Mouse (Mus musculus) embryonic stem cell, embryonic (primary cell): ENCODE measurements around the gene Hunk.

Experiments used
- CTCF ChIA-PET, 4 experiments: fragments of 300-600 bp in 2 of 4; fragments of 350-600 bp in 2 of 4; sonication (Branson Sonifier 250); formaldehyde crosslinking; loops; one replicate each; lab custom pipeline; 2022; ENCODE audit warnings: inconsistent platforms in 2 of 4; lab: Charles Lee
- POLR2A ChIA-PET, 4 experiments: fragments of 300-600 bp in 2 of 4; fragments of 350-600 bp in 2 of 4; sonication (Branson Sonifier 250); formaldehyde crosslinking; loops; one replicate each; lab custom pipeline; 2022; ENCODE audit warnings: antibody characterized with exemption in 4 of 4, inconsistent platforms in 1 of 4; lab: Charles Lee

Hunk gene

GRCm38 (mm10) chr16:90453197-90453596 is 67.4 kb downstream of the Hunk start:
- ChIA-PET POLR2A (interaction anchor here in 3 of 4 experiments (0.5 to 2.3 kb wide), 5 partner anchors 13 to 331 kb away, joined by 3 to 6 read pairs (median 3); no protein-coding TSS in a partner anchor), CTCF (interaction anchor here in 1 of 4 experiments (0.6 kb wide), 1 partner anchor 35 kb away, joined by 5 read pairs; no protein-coding TSS in a partner anchor)

- ChIA-PET CTCF (no interaction called here), POLR2A (no interaction called here)
These were observed 70.8 kb downstream of the Hunk start for GRCm38 (mm10) chr16:90456495-90457125.

DNA sequence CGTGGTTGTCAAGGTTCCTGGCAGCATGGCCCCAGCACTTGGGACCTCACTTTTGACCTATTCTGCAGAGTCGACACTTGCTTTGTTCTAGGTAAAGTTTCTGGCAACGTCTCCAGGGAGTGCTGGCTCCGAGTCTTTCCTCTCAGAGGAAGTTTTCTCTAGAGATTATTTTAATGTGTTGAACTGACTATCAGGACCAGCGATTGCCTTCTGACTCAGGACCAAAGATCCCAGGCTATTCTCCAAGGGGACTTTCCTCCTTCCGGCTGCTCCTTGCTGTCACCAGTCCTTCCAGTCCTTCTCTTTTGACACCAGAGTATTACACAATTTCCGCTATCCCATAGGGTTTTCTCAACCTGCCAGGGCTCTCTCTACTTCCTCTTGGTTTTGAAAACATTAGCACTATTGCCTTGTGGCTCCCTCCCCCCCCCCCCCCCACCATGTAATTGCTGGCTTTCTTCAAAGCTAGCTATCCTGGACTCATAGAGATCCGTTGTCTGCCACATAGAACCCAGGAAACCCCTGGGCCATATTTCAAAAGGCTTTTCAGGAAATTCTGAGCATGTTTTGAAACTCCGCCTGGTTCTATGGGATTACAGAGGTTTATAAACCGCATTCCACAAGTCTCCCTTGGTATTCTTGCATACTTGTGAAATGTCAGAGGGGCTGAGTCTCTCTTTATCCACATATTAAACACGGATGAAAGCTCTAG is 73.2 kb downstream of the Hunk start:
- ChIA-PET CTCF (no interaction called here), POLR2A (interaction anchor here in 1 of 4 experiments (1.7 kb wide), 1 partner anchor 239 kb away, joined by 5 read pairs; the partner anchor contains the start of gene Sod1)

- ChIA-PET POLR2A (no interaction called here), CTCF (interaction anchor here in 1 of 4 experiments (1.0 kb wide), 1 partner anchor 112 kb away, joined by 3 read pairs; no protein-coding TSS in a partner anchor)
These were observed 75.6 kb downstream of the Hunk start for GRCm38 (mm10) chr16:90461304-90461905.

GRCm38 (mm10) chr16:90462728-90463275 is 77.0 kb downstream of the Hunk start:
- CTCF ChIA-PET, result no interaction called here

GRCm38 (mm10) chr16:90465154-90465553 is 79.3 kb downstream of the Hunk start:
- POLR2A ChIA-PET, result interaction anchor here in 2 of 4 experiments (0.6 to 0.7 kb wide), 2 partner anchors 63 to 139 kb away, joined by 3 to 4 read pairs; no protein-coding TSS in a partner anchor
- CTCF ChIA-PET, result no interaction called here

More at GRCm38 (mm10) chr16:90462728-90463275, 77.0 kb downstream of the Hunk start:
- POLR2A ChIA-PET, result no interaction called here

DNA sequence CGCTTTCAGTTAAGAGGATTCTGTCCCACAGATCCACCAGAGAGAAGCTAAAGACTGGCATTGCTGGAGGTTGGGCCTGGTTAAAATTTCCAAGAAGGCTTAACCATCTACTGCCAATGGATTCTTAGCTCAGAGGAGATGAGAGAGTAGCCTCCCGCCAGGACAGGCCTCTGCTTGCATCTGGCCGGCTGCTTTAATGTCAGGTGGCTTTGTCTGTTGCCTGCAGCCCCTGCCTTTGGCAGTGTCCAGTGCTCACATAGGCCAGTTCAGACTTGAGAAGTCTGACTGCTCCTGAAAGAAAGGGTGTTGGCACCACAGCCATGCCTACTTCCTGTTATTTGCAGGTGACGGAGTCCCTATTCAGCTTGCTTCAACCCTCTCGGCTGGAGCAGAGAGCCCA is 82.5 kb downstream of the Hunk start:
- ChIA-PET CTCF (no interaction called here), POLR2A (no interaction called here)

DNA sequence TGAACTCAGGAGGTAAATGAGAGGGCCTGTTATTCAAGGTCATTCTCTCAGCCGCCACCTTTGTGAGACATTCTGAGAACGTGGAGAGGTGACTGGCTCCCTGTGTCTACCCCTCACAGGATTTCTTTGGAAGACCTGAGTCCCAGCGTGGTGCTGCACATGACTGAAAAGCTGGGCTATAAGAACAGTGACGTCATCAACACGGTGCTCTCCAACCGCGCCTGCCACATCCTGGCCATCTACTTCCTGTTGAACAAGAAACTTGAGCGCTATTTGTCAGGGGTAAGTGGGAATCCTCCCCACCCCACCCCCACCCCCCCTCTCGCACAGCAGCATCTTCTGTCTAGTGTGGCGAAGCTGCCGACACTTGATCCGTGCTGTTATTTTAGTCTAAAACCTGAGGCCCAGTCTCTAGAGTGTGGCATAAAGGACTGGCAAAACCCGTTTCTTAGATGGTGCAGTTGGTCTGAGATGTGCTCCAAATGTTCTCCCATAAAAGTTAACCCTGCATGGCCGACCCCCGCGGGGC is 90.0 kb downstream of the Hunk start:
- ChIA-PET CTCF (interaction anchor here in 1 of 4 experiments (1.3 kb wide), 1 partner anchor 90 kb away, joined by 4 read pairs; the partner anchor contains the start of gene Hunk), POLR2A (interaction anchor here in 2 of 4 experiments (0.6 to 1.3 kb wide), 5 partner anchors 9 to 111 kb away, joined by 3 to 4 read pairs (median 3); partner anchors contain the start of gene Hunk (in 1 of the 2))

DNA sequence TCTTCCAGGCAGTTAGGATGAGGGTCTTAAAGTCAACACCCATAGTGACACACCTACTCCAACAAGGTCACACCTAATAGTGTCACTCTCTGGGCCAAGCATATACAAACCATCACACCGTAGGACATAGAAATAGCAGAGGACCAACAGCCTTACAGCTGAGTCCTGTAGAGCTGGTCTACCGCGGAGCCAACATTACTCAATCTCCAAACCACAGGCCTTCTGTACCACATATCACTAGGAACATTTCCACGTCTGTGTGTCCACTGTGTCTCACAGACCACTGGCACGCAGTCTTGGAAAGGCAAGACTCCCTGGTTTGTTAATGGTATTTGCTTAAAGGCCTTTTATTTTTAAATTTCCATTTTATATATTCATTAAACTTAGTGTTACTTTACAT is 95.8 kb downstream of the Hunk start:
- ChIA-PET CTCF (interaction anchor here in 1 of 4 experiments (0.5 kb wide), 1 partner anchor 169 kb away, joined by 3 read pairs; no protein-coding TSS in a partner anchor), POLR2A (interaction anchor here in 1 of 4 experiments (0.6 kb wide), 1 partner anchor 326 kb away, joined by 3 read pairs; no protein-coding TSS in a partner anchor)

DNA sequence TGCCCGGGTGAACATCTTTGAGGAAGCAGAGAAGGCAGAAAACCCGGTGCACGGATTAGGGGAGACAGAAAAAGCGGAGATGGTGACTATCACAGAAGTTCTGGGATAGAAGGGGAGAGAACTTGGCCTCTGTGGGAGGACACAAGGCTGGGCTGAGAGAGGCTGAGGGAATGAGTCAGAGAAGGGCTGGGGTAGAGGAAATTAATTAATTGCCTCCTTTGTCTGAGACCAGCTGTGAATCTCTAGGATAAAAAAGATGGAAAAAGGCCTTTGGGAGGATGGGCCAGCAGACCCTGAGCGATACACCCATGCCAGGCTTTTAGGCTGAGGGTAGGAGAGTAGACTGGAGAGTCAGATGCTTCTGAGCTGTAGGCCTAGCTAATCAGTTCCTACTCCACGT is 97.5 kb downstream of the Hunk start:
- ChIA-PET POLR2A (no interaction called here), CTCF (no interaction called here)

DNA sequence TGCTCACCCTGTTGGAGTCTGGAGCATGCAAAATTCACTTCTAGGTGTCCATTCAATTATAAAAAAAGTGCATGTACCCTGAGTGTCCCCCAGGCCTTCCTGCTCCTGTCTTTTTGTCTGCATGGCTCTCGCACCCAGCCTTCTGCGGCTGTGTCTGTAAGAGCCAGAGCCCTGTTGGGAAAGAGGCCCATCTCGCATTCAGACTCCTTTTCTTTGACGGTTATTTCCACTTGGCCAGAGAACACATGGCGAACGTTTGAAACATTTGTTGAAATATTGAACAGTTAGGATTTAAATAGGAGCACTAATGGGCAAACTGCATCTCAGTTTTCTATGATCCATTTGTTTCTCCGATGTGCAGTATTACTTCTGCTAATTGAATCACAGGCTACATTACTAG is 99.3 kb downstream of the Hunk start:
- ChIA-PET CTCF (no interaction called here), POLR2A (no interaction called here)

DNA sequence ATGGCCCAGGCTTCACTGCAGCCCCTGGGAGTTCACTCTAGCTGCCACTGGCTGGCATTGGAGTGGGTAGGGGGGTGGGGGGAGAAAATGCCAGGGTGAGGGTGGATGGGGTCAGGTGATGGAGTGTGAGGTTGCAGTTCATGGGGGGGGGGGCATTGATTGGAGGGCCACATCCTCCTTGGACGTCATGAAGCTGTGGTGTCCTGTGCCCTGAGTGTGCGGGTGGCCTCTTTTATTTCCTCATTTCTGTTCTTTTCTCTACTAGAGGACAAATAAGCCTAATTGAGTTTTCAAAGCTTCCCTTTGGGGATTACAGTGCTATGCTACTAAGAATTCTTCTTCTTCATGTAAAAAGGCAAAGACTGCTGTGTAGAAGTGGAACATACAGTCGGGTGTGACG is 99.8 kb downstream of the Hunk start:
- ChIA-PET CTCF (no interaction called here), POLR2A (no interaction called here)

DNA sequence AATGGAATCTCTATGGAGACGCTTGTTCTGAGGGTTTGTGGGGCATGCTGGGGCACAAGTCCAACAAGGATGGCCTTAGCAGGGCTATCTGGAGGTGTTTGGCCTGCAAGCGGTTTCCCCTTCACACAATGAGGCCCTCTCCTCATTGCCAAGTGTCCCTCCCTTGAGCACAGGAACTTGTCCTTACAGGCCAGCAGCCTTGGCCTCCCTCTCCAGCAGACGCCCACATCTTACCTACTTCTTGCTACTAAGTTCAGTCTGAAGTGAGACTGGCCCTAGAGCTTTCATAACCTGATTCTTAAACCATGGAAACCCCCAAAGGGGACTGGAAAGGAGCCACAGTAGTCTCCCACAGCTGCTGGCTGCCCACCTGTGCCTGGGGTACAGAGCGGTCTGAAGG is 104.3 kb downstream of the Hunk start:
- CTCF ChIA-PET, result no interaction called here

DNA sequence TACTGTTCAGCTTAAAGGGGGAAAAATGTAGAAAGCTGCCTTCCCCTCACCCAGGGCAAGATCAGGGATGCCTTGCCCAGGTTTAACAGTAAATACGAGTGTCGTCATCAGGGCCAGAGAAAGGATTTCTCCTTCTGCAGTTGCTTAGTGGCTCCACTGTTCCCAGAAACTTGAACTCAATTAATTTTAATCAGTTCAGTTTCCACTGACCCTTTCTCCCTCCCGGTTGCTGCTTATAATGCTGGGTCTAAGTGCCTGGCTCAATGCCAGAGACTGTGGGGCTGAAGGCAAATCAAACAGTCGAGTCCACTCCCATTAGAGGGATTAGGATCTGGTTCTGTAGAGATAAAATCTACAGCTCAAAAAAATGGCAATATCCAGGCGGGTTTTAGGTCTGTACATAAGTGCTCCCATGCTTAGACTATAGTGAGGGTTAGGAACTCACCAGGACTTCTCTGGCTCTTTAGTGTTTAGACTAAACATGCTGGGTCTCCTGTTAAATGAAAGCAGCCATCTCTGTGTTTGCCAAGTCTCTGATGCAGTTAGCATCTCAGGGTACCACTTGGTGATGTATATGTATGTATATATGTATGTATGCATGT is 106.2 kb downstream of the Hunk start:
- CTCF ChIA-PET, result interaction anchor here in 1 of 4 experiments (1.2 kb wide), 1 partner anchor 395 kb away, joined by 3 read pairs; no protein-coding TSS in a partner anchor
- POLR2A ChIA-PET, result no interaction called here

More for the DNA sequence above, 104.3 kb downstream of the Hunk start:
- POLR2A ChIA-PET, result no interaction called here

GRCm38 (mm10) chr16:90496930-90497329 is 111.1 kb downstream of the Hunk start:
- ChIA-PET CTCF (no interaction called here), POLR2A (interaction anchor here in 1 of 4 experiments (1.3 kb wide), 1 partner anchor 24 kb away, joined by 4 read pairs; no protein-coding TSS in a partner anchor)

DNA sequence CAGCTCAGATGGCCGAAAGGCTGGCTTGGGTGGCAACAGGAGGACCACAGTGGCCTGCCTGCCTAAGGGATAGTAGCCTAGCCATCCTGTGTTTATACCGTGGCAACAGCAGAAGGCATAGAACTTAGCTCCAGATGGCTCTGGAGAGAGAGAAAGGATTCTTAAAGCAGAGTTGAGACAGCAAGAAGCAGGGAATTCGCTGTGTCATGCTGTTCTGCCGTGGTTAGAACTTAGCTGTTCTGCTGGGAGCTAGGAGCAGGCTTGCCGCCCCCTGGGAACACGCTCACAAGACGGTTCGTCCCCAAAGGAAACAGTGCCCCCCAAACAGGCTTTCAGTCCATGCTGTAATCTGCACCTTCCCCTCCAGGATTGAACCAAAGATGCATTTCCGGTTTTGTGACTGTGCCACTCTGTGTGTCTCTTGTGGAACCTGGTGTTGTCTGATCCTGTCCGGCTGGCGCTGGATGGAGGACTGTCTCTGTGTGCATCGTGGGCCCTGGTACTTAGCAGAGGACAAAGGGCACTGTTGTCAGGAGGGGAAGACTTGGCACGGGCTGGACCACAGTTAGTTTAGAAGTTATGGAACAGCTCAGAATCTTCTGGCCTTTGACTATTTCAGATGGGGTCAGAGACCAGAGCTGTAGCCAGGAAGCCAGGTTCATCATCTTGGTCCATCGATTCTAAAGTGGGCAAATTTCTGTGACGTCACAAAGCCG is 112.1 kb downstream of the Hunk start:
- POLR2A ChIA-PET, result interaction anchor here in 2 of 4 experiments (0.6 to 1.3 kb wide), 3 partner anchors 23 to 278 kb away, joined by 3 to 4 read pairs (median 3); partner anchors contain the start of gene Sod1 (in 1 of the 2)
- CTCF ChIA-PET, result interaction anchor here in 2 of 4 experiments (0.6 to 1.2 kb wide), 2 partner anchors 36 to 327 kb away, joined by 3 read pairs; no protein-coding TSS in a partner anchor

DNA sequence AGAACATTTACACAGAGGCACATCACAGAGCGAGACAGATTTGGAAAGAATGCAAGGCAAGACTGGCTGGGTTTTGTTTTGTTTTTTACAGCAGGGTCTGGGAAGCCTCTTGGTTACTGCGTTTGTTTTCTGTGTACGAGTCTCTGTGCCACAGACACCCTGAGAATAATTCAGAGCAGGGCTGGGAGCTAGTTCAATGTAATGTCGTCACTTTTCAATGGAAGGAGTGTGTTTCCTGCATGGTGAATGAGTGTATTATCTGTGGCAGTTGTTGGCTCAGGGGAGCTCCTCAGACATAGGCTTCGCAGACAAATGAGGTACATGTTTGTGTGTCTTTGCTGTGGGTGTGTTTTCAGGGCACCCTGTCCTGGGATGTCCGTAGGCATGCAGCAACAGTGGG is 115.0 kb downstream of the Hunk start:
- CTCF ChIA-PET, result no interaction called here
- POLR2A ChIA-PET, result interaction anchor here in 2 of 4 experiments (0.7 to 1.3 kb wide), 5 partner anchors 9 to 1055 kb away, joined by 3 to 6 read pairs (median 3); partner anchors contain the start of gene Sod1 (in 1 of the 2)
